Mouse (Mus musculus) central nervous system, embryonic 14 days (tissue): ENCODE measurements around the gene Abhd15. TPM values are rescaled to one million over a fixed set of nuclear protein-coding genes. Genes with fewer than 3 reads are reported as not detected.

Source experiments
- polyA plus RNA-seq: library from polyadenylated mRNA; depleted of rRNA; stranded (reverse); fragments of >200 nt; gene quantifications from 2 replicates; pipeline ENCODE4 v1.2.3, GENCODE M21; 2012; rRNA removed

Gene Abhd15
- 0.43 and 0.55 TPM in 2 replicates for polyA plus RNA-seq

GRCm38 (mm10) chr11:77514832-77515636 lies at the start of gene Abhd15:
Gene Abhd15 (plus strand): TSS chr11:77515121.

DNA sequence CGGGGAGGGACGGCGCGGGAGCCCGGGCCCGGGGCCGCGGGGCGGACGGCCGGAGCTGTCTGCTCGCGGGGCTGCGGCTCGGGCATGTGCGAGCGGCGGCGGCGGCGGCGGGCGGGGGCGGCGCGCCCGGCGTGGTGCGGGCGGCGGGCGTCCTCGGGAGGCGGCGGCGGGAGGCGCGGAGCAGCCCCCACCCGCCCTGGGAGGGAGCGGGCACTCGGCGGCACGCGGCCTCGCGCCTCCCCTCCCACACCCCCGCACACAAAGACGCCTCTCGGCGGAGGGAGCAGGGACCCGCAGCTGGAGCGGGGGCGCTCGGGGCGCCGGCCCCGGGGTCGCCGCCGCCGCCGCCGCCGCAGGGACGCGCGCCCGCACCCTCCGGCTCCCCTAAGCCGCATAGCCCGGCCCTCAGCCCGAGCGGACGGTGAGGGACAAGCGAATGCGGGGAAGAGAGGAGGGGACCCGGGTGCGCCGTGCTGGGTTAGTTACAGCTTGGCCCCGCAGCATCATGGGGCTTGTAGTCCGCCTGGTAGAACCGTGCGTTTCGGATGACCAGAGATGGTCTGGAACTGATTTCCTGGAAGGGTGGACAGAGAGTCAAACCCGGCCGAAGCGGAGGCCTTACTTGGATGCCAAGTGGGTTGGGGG lies 25.2 kb upstream of the Abhd15 start, which contains the start of gene Ankrd13b:
Gene Ankrd13b (minus strand): TSS at position 88 of the 645 bp plus-strand sequence.

GRCm38 (mm10) chr11:77493512-77494343 lies 21.2 kb upstream of the Abhd15 start, which contains the start of gene Git1:
Gene Git1 (plus strand): TSS chr11:77493562.

DNA sequence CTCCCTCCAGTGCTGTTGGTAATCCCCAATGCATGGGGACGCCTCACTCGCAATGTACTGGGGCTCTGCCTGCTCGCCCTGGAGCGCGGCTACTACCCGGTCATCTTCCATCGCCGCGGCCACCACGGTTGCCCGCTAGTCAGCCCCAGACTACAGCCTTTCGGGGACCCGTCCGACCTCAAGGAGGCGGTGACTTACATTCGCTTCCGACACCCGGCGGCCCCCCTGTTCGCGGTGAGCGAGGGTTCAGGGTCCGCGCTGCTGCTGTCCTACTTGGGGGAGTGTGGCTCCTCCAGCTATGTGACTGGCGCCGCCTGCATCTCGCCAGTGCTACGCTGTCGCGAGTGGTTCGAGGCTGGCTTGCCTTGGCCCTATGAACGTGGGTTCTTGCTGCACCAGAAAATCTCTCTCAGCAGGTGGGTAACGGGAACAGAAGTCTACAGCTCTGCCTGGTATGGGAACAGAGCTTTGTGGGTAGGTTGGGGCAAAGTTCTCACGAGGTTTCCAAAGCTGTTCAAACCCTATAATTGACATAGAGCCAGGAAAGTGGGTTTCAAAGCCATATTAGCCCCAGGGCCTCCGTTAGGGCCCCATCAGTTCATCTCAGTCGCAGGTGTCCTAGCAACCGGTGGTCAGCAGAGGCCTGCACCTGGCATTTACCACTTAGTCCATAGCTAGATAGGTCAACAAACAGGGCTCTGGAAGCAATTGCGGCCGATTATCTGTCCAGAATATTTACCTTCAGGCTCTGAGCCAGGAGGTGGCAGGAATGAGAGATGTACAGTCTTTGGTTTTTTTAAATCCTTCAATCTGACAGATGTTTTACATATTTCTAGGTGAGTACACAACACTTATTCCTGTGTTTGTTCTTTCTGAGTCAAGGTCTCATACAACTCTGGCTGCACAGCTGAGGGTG lies 974 bp downstream of the Abhd15 start, which contains the start of gene Trp53i13:
Gene Trp53i13 (minus strand): TSS at position 344 of the 916 bp plus-strand sequence.

DNA sequence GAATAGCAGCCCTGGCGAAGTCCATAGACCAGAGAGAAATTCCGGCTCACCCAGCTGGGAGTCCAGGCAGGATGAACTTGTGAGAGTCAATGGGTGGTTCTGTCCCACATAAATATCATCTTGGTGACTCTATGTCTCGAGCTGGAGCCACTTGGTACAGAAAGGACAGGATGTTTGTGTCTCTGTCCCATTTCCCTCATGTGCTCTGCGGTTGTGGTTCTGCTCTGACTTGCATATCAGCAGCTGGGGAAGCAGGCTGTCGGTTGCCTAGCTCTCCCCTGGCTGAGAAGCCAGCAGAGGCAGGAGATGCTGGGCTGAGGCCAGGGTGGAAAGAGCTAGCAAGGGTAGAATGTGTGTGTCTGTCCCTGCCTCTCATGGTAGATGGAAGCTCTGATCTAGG lies 4.1 kb downstream of the Abhd15 start, which contains the start of gene Gm10392:
Gene Gm10392 (minus strand): TSS at position 156 of the 400 bp plus-strand sequence.

Other genes starting within 250 kb of the Abhd15 start
- 1.5 and 2.7 TPM in 2 replicates for gene Coro6, start 52.7 kb upstream of the Abhd15 start, polyA plus RNA-seq
- 247 and 265 TPM in 2 replicates for gene Ankrd13b, start 25.4 kb upstream of the Abhd15 start, polyA plus RNA-seq
- 81.5 and 84.9 TPM in 2 replicates for gene Git1, start 21.6 kb upstream of the Abhd15 start, polyA plus RNA-seq
- 14.1 and 20.4 TPM in 2 replicates for gene Trp53i13, start 859 bp downstream of the Abhd15 start, polyA plus RNA-seq
- gene Gm10392, start 4.1 kb downstream of the Abhd15 start, polyA plus RNA-seq: not detected in 2 replicates
- 19.0 and 21.7 TPM in 2 replicates for gene Taok1, start 92.7 kb downstream of the Abhd15 start, polyA plus RNA-seq
- gene Nufip2, start 171.0 kb downstream of the Abhd15 start, polyA plus RNA-seq: 15.4 and 16.1 TPM in 2 replicates
- gene Cryba1, start 210.2 kb downstream of the Abhd15 start, polyA plus RNA-seq: 0.26 TPM in 1 of 2 replicates, not detected in the other
- 38.3 and 43.1 TPM in 2 replicates for gene Myo18a, start 248.1 kb downstream of the Abhd15 start, polyA plus RNA-seq